Mouse (Mus musculus) CH12.LX (cell line): ENCODE measurements around the gene Heatr5a. TPM values are rescaled to one million over a fixed set of nuclear protein-coding genes. Genes with fewer than 3 reads are reported as not detected.

Source experiments
- DNase-seq: peaks from one replicate; pipeline ENCODE4 v3.0.0-alpha.2; 2013; ENCODE audit errors: extremely low read depth
- H3K27ac ChIP-seq: 2 replicates; pipeline ENCODE4 v1.5.1; 2012; ENCODE audit warnings: low read depth, mild to moderate bottlenecking, control low read depth, moderate library complexity; ENCODE audit not compliant: insufficient read depth
- H3K27me3 ChIP-seq: replicated peaks from 2 replicates; pipeline ENCODE3; 2012; ENCODE audit warnings: inconsistent platforms
- H3K36me3 ChIP-seq, 2 experiments: replicated peaks in 1 of 2; 2 replicates each; pipeline versions ENCODE3 to v1.6.1; 2012; ENCODE audit warnings: inconsistent platforms in 1 of 2, low read length in 1 of 2, mild to moderate bottlenecking in 1 of 2, mixed read lengths in 1 of 2, moderate library complexity in 1 of 2; ENCODE audit not compliant: control insufficient read depth in 1 of 2, insufficient read depth in 1 of 2
- H3K4me1 ChIP-seq, 2 experiments: 2 replicates each; pipeline ENCODE4 v1.6.1; 2012; ENCODE audit warnings: inconsistent platforms in 1 of 2, moderate library complexity in 1 of 2; ENCODE audit not compliant: insufficient read depth in 2 of 2, control insufficient read depth in 1 of 2
- H3K4me2 ChIP-seq: 2 replicates; pipeline ENCODE4 v1.6.1; 2012; ENCODE audit warnings: low read depth, mild to moderate bottlenecking, control low read depth; ENCODE audit not compliant: poor library complexity, insufficient read depth, severe bottlenecking
- H3K4me3 ChIP-seq, 3 experiments: fragments of 150-350 bp in 1 of 3; sonication (generic) in 1 of 3; replicated peaks in 1 of 3; 2 replicates each; pipeline versions ENCODE3 to v1.5.1; 2011 to 2012; ENCODE audit warnings: low read depth in 2 of 3, low read length in 2 of 3, mild to moderate bottlenecking in 2 of 3, moderate library complexity in 2 of 3, control low read depth in 1 of 3, improper control_type of control experiment in 1 of 3, inconsistent platforms in 1 of 3, mixed read lengths in 1 of 3; ENCODE audit not compliant: poor library complexity in 1 of 3
- H3K79me2 ChIP-seq: replicated peaks from 2 replicates; pipeline ENCODE4 v1.6.1; 2012; ENCODE audit warnings: mild to moderate bottlenecking, moderate library complexity; ENCODE audit not compliant: control insufficient read depth, poor library complexity, insufficient read depth, severe bottlenecking; ENCODE audit errors: extremely low read depth
- H3K9ac ChIP-seq: 2 replicates; pipeline ENCODE4 v1.6.1; 2012; ENCODE audit warnings: low read depth, mild to moderate bottlenecking, control low read depth, moderate library complexity; ENCODE audit not compliant: insufficient read depth
- H3K9me3 ChIP-seq: replicated peaks from 2 replicates; pipeline ENCODE3; 2012; ENCODE audit warnings: low read length, inconsistent platforms, mixed read lengths
- BHLHE40 ChIP-seq: IDR thresholded peaks from 2 replicates; pipeline ENCODE4 v1.6.1; 2011; ENCODE audit warnings: mild to moderate bottlenecking, low read depth, low read length, improper control_type of control experiment
- CTCF ChIP-seq, 2 experiments: IDR thresholded peaks in 1 of 2; conservative IDR thresholded peaks in 1 of 2; 2 replicates each; pipeline ENCODE4 v1.5.1; 2011 to 2012; ENCODE audit warnings: low read depth in 2 of 2, low read length in 2 of 2, improper control_type of control experiment in 1 of 2, inconsistent platforms in 1 of 2, mild to moderate bottlenecking in 1 of 2, moderate library complexity in 1 of 2
- ELF1 ChIP-seq: IDR thresholded peaks from 2 replicates; pipeline ENCODE4 v1.6.1; 2014; ENCODE audit warnings: low read depth, mild to moderate bottlenecking, inconsistent platforms, low read length, improper control_type of control experiment
- EP300 ChIP-seq: IDR thresholded peaks from 2 replicates; pipeline ENCODE4 v1.6.1; 2011; ENCODE audit warnings: low read length, improper control_type of control experiment
- ETS1 ChIP-seq: conservative IDR thresholded peaks from 2 replicates; pipeline ENCODE4 v1.6.1; 2012; ENCODE audit warnings: low read depth, mild to moderate bottlenecking, inconsistent platforms, low read length, improper control_type of control experiment, moderate library complexity
- HCFC1 ChIP-seq: IDR thresholded peaks from 2 replicates; pipeline ENCODE4 v1.6.1; 2012; ENCODE audit warnings: low read depth, mild to moderate bottlenecking, inconsistent platforms, low read length, improper control_type of control experiment
- IRF4 ChIP-seq: IDR thresholded peaks from 2 replicates; pipeline ENCODE4 v1.6.1; 2014; ENCODE audit warnings: low read depth, mild to moderate bottlenecking, inconsistent platforms, low read length, improper control_type of control experiment
- JUND ChIP-seq: conservative IDR thresholded peaks from 2 replicates; pipeline ENCODE4 v1.6.1; 2011; ENCODE audit warnings: low read depth, low read length, improper control_type of control experiment
- KAT2A ChIP-seq: IDR thresholded peaks from 2 replicates; pipeline ENCODE4 v1.6.1; 2012; ENCODE audit warnings: low read length, improper control_type of control experiment, inconsistent platforms; ENCODE audit not compliant: insufficient replicate concordance
- MAX ChIP-seq: IDR thresholded peaks from 2 replicates; pipeline ENCODE4 v1.6.1; 2011; ENCODE audit warnings: low read length, improper control_type of control experiment
- MEF2A ChIP-seq: IDR thresholded peaks from 2 replicates; pipeline ENCODE4 v1.6.1; 2014; ENCODE audit warnings: low read depth, mild to moderate bottlenecking, inconsistent platforms, low read length, improper control_type of control experiment, borderline replicate concordance
- MYC ChIP-seq: IDR thresholded peaks from 2 replicates; pipeline ENCODE4 v1.6.1; 2011; ENCODE audit warnings: low read depth, mild to moderate bottlenecking, improper control_type of control experiment, low read length
- NELFE ChIP-seq: IDR thresholded peaks from 2 replicates; pipeline ENCODE4 v1.6.1; 2011; ENCODE audit warnings: low read depth, low read length, improper control_type of control experiment
- NRF1 ChIP-seq: IDR thresholded peaks from 2 replicates; pipeline ENCODE4 v1.6.1; 2014; ENCODE audit warnings: low read depth, mild to moderate bottlenecking, inconsistent platforms, low read length, improper control_type of control experiment, moderate library complexity
- PAX5 ChIP-seq: IDR thresholded peaks from 2 replicates; pipeline ENCODE4 v1.6.1; 2012; ENCODE audit warnings: low read length, inconsistent platforms, mixed read lengths
- RAD21 ChIP-seq: IDR thresholded peaks from 2 replicates; pipeline ENCODE4 v1.6.1; 2011; ENCODE audit warnings: low read depth, mild to moderate bottlenecking, low read length, improper control_type of control experiment, moderate library complexity
- SIN3A ChIP-seq: IDR thresholded peaks from 2 replicates; pipeline ENCODE4 v1.6.1; 2012; ENCODE audit warnings: low read length, improper control_type of control experiment, inconsistent platforms
- SMC3 ChIP-seq: IDR thresholded peaks from 2 replicates; pipeline ENCODE4 v1.6.1; 2011; ENCODE audit warnings: low read depth, low read length, improper control_type of control experiment
- UBTF ChIP-seq: IDR thresholded peaks from 2 replicates; pipeline ENCODE4 v1.6.1; 2012; ENCODE audit warnings: low read depth, mild to moderate bottlenecking, inconsistent platforms, low read length, improper control_type of control experiment, moderate library complexity
- ZNF384 ChIP-seq: IDR thresholded peaks from 2 replicates; pipeline ENCODE4 v1.6.1; 2012; ENCODE audit warnings: low read depth, low read length, improper control_type of control experiment, inconsistent platforms
- dilution Hi-C: fragments of 300-500 bp; cut with MboI; formaldehyde crosslinking; loops from 2 replicates; pipeline ENCODE4 v1.14.3; 2020; ENCODE audit warnings: low sequenced_read_pairs; ENCODE audit not compliant: extremely low pct_unique_long_range_greater_than_20kb, extremely low pct_ligation_motif_present
- in situ Hi-C: fragments of 300-500 bp; cut with MboI; formaldehyde crosslinking; loops from 3 replicates; pipeline ENCODE4 v1.14.3; 2019; ENCODE audit warnings: low sequenced_read_pairs, low pct_ligation_motif_present, low pct_unique_long_range_greater_than_20kb, mixed read lengths
- polyA plus RNA-seq: library from polyadenylated mRNA; unstranded; fragments of >175 nt; gene quantifications from 2 replicates; pipeline ENCODE4 v1.2.1, GENCODE M21; 2012; ENCODE audit warnings: low read depth; ENCODE audit not compliant: insufficient read length
- total RNA-seq, 2 experiments: library from RNA; depleted of rRNA; stranded (reverse); fragments of 300-350 nt in 1 of 2; fragments of >200 nt in 1 of 2; gene quantifications; 2 replicates each; pipeline ENCODE4 v1.2.3; 2012 to 2014

Heatr5a gene
- total and polyA plus RNA-seq, 3 experiments = 5.4 to 7.3 (median 6.4) TPM

DNA sequence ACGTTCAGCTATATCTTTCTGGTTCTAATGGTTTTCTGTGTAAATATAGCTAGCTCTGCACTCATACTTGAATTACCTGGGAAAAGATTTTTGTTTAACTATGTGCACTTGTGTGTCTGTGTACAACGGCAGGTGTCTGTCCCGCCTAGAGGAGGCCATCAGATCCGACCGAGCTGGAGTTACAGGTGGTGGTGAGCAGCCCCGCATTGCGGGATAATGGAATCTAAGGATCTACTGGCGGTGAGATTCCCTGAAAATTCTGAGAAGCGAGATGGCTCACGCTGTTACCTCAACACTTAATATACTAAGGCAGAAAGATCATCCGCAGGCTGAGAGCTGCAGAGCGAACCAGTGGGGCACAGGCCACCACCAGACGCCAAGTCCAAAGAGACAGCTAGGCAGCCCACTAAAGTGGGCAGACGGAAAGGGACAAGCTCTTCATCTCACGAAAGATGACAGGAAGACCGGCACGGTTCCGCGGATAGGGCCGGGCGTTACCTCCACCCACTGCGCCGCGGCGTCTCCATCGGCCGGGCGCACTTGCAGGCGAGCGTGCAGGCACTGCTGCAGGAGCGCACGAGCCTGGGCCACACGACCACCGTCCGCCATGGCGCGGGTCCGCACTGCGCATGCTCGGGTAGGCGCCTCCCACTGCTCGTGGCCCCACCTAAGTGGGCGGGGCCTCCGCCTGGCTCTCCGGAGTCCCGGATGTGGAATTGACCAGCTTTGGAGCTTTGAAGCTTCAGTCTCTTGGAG lies 34.9 kb upstream of the Heatr5a start, which contains the start of gene Dtd2 (continued):
- TF ChIP-seq KAT2A (no peak), EP300 (no peak), IRF4 (no peak), SMC3 (no peak), UBTF (peak; percentile 77; the same call in 1 of the 2 replicates), ZNF384 (no peak), JUND (no peak), NRF1 (peak; percentile 100)

DNA sequence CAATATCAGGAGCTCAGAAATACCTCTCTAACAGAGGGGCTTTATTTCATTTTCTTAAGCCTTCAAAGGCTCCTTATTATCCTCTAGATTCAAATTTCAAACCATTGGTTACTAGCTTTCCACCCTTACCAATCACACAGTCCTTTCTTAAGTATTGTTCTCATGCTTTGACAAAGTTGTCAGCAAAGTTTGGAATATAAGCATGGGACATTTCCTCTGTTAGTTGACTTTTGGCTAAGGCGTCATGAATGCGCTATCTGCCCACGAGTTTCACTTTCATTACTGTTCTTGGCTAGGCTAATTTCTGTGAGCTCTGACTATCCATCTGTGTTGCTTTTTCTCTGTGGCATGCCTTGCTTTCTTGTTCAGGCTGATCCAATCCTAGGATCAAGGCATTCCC lies 31.6 kb upstream of the Heatr5a start:
- Histone ChIP-seq H3K4me2 (peak overlapping the region; percentile 74), H3K9ac (peak overlapping the region; percentile 55), H3K4me1 (peaks cover 9 to 34% of the 10 kb centered on the region in 2 experiments), H3K9me3 (no peaks in the 10 kb centered on the region), H3K27ac (peak overlapping the region; percentile 16; the same call in 1 of the 2 replicates), H3K36me3 (peaks cover 23 to 41% of the 10 kb centered on the region in 2 experiments), H3K27me3 (no peaks in the 10 kb centered on the region), H3K4me3 (peak overlapping the region in 1 of 3 experiments; percentile 2), H3K79me2 (peaks cover 4% of the 10 kb centered on the region; the same call in 1 of the 2 replicates)
- no peak for TF ChIP-seq HCFC1
- TF ChIP-seq ZNF384 = no peak
- TF ChIP-seq ETS1 = peak; percentile 27
- peak; percentile 51 for TF ChIP-seq EP300
- peak; percentile 50; the same call in 1 of the 2 replicates for TF ChIP-seq MAX
- peak; percentile 85 for TF ChIP-seq IRF4
- TF ChIP-seq SIN3A = peak; percentile 44; the same call in 1 of the 2 replicates
- peak; percentile 12; the same call in 1 of the 2 replicates for TF ChIP-seq BHLHE40
- TF ChIP-seq MYC = 0 out of 2 replicates have a peak, but pooled peaks have one; percentile 35
- TF ChIP-seq PAX5 = no peak
- in situ Hi-C loops (loop anchor here (25.0 kb wide), 1 partner anchor 835 kb away; no protein-coding TSS in a partner anchor), dilution Hi-C loops (no loop called here)
- peak; percentile 54 for DNase-seq

DNA sequence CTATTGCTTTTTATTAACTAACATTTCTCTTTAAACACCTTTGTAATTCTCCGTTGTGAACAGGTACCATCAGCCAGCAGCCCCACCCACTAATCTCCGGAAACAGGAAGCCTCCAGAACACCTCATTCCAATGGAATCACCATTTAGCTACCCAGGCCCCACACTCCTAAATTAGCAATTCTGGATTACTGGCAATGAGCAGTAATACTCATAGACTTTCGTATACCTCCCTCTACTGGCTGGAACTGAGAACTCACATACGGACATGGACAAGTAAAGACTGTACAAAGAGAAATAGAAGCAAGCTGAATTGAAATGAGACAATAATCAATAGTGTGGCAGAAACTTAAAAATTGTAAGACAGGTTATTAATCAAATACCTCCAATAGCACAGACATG lies 30.4 kb upstream of the Heatr5a start:
- Histone ChIP-seq H3K27ac (no peak overlapping the region), H3K27me3 (no peaks in the 10 kb centered on the region), H3K4me3 (no peak overlapping the region), H3K36me3 (peaks cover 30 to 53% of the 10 kb centered on the region in 2 experiments), H3K79me2 (peaks cover 4% of the 10 kb centered on the region; the same call in 1 of the 2 replicates), H3K4me1 (peaks cover 9 to 34% of the 10 kb centered on the region in 2 experiments), H3K4me2 (no peak overlapping the region), H3K9me3 (no peaks in the 10 kb centered on the region), H3K9ac (no peak overlapping the region)
- in situ Hi-C loops (loop anchor here (25.0 kb wide), 1 partner anchor 836 kb away; no protein-coding TSS in a partner anchor), dilution Hi-C loops (no loop called here)
- TF ChIP-seq RAD21 = peak; percentile 88
- peak; percentile 63 for TF ChIP-seq SMC3
- TF ChIP-seq ELF1 = no peak
- TF ChIP-seq CTCF (conservative IDR thresholded peaks at IDR 0.05 in 1 of 2, IDR thresholded peaks at IDR 0.05 in 1 of 2; ENCODE audit: low read depth in 2 of 2, low read length in 2 of 2) = peak; percentile 32 to 85
- TF ChIP-seq NELFE = no peak; the same call in 1 of the 2 replicates
- peak; percentile 50; the same call in 1 of the 2 replicates for TF ChIP-seq MEF2A
- DNase-seq = peak; percentile 75
